Mouse (Mus musculus): ENCODE results near the gene Btg4. TPM values are rescaled to one million over a fixed set of nuclear protein-coding genes. Genes with fewer than 3 reads are reported as not detected.
"Not testable (repeated sequence)": the region's sequence is repeated elsewhere in the genome, so short reads cannot be mapped to it uniquely, and the experiment has no call there.

Gene Btg4
- polyA plus RNA-seq, 1 experiment from 2014 or later: not detected

DNA sequence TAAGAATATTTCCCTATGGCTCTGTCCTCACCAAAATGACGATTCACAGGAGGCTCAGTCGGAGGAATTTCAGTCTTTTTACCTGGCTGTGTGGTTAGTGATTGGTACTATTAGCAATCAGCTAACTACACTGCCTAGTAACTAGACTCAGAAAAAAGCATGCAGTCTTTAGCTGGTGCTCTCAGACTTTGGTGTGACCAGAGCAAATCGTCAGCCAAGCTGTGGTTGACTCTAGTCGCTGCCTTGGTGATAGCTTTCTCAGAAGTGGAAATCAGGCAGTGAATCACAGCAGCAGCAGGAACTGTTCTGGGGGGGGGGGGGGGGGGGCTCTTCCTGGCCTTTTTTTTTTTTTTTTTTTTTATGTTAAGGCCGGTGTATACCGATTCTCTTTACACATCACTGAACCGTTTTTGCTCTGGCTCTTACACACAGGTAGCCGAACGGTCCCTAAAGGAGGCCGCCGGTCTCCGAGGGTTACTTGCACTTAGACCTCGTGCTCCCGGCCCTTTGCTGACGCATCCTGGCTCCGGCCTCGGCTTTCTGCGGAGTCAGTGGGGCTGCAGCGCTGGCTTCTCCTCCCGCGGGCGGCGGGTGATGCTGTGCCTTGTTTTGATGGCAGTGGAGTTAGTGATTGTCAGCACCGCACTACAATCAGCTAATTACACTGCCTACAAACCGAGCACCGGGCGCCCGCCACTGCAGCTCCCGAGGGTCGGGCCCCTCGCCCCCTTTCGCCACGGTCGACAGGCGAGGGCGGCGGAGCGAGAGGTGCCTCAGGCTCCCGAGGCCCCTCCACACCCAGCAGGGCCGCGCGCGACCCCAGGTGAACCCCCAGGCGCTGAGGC lies 42.5 kb downstream of the Btg4 start:
- Histone ChIP-seq H3K4me2 (peak overlapping the region; percentile 100), H3K9me3 (no peaks in the 10 kb centered on the region), H3K4me1 (replicated peaks) (peaks cover 17% of the 10 kb centered on the region), H3K36me3 (no peaks in the 10 kb centered on the region), H3K27me3 (peaks cover 21% of the 10 kb centered on the region), H3K27ac (no peak overlapping the region), H3K4me3 (peak overlapping the region; percentile 66), H3K9ac (peak overlapping the region; percentile 80)
- 2% methylated on average over 42 of the region's 44 CpGs for WGBS
- ATAC-seq (ENCODE audit: low FRiP score): peak; percentile 75

DNA sequence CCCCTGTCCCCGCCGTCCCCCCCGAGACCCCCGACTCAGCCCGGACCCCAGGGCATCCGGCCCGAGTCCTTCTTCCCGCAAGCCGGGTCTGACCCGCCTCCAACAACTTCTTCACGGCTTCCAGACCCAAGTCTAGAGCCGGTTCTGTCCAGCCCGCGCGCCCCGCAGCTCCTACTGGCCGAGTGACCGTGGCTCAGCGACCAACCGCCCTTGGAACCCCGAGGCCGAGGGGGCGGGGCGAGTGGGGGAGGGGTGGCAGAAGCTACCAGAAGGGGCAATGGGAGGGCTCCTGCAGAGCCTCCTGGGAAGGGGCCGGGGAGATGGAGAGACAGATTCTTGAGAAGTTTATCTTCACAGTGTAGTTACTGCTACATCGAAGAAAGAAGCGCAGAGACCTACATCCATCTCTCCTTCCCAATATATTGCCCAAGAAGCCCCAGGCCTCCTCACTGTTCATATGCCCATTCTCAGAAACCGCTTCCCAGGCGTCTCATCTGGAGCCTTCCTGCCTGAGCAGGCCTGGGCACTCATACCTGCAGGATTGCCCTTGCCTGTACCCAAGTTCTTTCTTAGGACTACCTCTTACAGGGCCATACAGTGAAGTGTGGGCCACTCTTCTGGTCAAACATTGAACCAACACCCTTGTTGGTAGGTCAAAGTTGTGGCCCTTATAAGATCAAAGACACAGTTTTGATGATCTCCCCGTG lies 43.3 kb downstream of the Btg4 start:
- ATAC-seq (ENCODE audit: low FRiP score): peak; percentile 76
- Histone ChIP-seq H3K9me3 (no peaks in the 10 kb centered on the region), H3K9ac (peak overlapping the region; percentile 80), H3K4me2 (peak overlapping the region; percentile 100), H3K27me3 (peaks cover 21% of the 10 kb centered on the region), H3K4me1 (replicated peaks) (peaks cover 17% of the 10 kb centered on the region), H3K4me3 (peak overlapping the region; percentile 66), H3K27ac (no peak overlapping the region), H3K36me3 (no peaks in the 10 kb centered on the region)
- 11% methylated on average over 30 of the region's 30 CpGs for WGBS

- no peaks in the 10 kb centered on the region for H3K9me3 ChIP-seq
- H3K27ac ChIP-seq: no peak overlapping the region
- no peak overlapping the region for H3K9ac ChIP-seq
- H3K4me2 ChIP-seq: no peak overlapping the region
- no peaks in the 10 kb centered on the region for H3K36me3 ChIP-seq
- peaks cover 15% of the 10 kb centered on the region for H3K27me3 ChIP-seq
- WGBS: 84% methylated on average over 2 of the region's 2 CpGs
- no peak overlapping the region for H3K4me3 ChIP-seq
- H3K4me1 ChIP-seq (replicated peaks): peaks cover 17% of the 10 kb centered on the region
- ATAC-seq (ENCODE audit: low FRiP score): no peak
Measured at GRCm38 (mm10) chr9:51105751-51106150, 45.0 kb downstream of the Btg4 start.

GRCm38 (mm10) chr9:51114767-51115166 lies 54.1 kb downstream of the Btg4 start:
- Histone ChIP-seq H3K9me3 (no peaks in the 10 kb centered on the region), H3K9ac (no peak overlapping the region), H3K27me3 (no peaks in the 10 kb centered on the region), H3K27ac (no peak overlapping the region), H3K36me3 (no peaks in the 10 kb centered on the region), H3K4me3 (no peak overlapping the region), H3K4me1 (replicated peaks) (no peaks in the 10 kb centered on the region), H3K4me2 (no peak overlapping the region)
- WGBS: 83% methylated on average over 4 of the region's 4 CpGs
- ATAC-seq (ENCODE audit: low FRiP score): no peak

DNA sequence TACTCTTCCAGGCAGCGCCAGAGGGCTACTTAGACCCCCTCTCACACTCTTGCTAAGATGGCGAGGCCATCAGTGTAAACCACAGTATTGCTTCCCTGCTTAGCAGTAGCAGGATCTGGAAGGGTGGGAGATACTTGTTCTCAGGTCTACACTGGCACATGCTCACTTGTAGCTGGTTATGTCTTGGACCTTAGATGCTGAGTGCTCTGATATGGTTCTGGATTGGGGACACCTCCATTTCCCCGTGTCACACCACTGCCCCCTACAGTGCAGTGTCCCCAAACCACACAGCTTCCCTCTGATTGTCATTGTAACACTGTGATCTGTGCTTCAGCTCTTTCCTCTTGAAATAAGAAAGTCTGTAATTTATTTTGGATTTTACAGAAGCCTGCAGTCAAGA lies 76.3 kb downstream of the Btg4 start:
- H3K4me3 ChIP-seq: no peak overlapping the region
- H3K27me3 ChIP-seq: no peaks in the 10 kb centered on the region
- H3K9ac ChIP-seq: no peak overlapping the region
- no peak overlapping the region for H3K4me2 ChIP-seq
- ATAC-seq (ENCODE audit: low FRiP score): no peak
- no peaks in the 10 kb centered on the region for H3K36me3 ChIP-seq
- H3K4me1 ChIP-seq (replicated peaks): no peaks in the 10 kb centered on the region
- H3K9me3 ChIP-seq: no peaks in the 10 kb centered on the region
- 63% methylated on average over 3 of the region's 3 CpGs for WGBS
- H3K27ac ChIP-seq: no peak overlapping the region

- no peaks in the 10 kb centered on the region for H3K4me1 ChIP-seq (replicated peaks)
Measured at GRCm38 (mm10) chr9:51137432-51137831, 76.7 kb downstream of the Btg4 start.

DNA sequence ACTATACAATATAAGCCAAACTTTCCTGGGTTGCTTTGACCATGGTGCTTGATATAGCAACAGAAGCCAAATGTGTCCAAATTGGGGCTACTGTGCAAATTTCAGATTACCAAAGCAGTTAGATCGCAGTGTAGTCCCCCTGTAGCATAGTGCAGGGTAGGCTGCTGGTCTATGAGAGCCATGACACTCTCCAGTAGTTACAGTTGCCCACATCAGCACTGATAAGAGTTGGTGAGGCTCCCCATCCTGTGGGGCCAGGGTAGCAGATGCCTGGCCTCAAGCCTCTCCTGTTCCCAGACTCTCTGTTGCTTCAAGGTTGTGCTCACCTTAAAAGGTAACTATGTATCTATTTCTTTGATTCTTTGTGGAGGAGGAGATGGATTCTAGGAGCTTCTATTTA lies 77.1 kb downstream of the Btg4 start:
- 94% methylated on average over 1 of the region's 1 CpGs for WGBS

More at GRCm38 (mm10) chr9:51137432-51137831, 76.7 kb downstream of the Btg4 start:
- Histone ChIP-seq H3K27me3 (no peaks in the 10 kb centered on the region), H3K4me3 (no peak overlapping the region), H3K4me2 (no peak overlapping the region), H3K27ac (no peak overlapping the region), H3K36me3 (no peaks in the 10 kb centered on the region), H3K9me3 (no peaks in the 10 kb centered on the region), H3K9ac (no peak overlapping the region)
- WGBS: 87% methylated on average over 4 of the region's 4 CpGs
- no peak for ATAC-seq (ENCODE audit: low FRiP score)

DNA sequence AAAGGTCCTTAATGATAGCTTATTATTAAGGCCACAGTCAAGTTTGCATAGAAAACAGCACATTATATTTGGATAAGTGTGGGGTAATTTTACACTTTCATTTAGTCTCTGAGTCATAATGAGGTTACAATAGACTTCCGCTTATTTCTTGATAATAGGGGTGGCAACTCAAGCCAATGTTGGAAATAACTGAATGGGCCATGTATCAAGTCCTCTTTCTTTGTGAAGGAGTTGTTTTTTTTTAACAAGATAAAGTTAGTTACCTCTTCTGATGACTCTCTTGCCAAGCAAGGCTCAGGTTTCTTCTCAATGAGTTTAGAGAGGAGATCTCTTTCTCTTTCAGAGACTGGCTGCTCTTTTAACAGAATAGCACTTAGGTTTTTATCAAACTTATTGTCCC lies 77.6 kb downstream of the Btg4 start:
- Histone ChIP-seq H3K4me2 (no peak overlapping the region), H3K9ac (no peak overlapping the region), H3K4me1 (replicated peaks) (no peaks in the 10 kb centered on the region), H3K27ac (no peak overlapping the region), H3K9me3 (no peaks in the 10 kb centered on the region), H3K4me3 (no peak overlapping the region), H3K36me3 (no peaks in the 10 kb centered on the region), H3K27me3 (no peaks in the 10 kb centered on the region)
- WGBS: 91% methylated on average over 1 of the region's 1 CpGs
- ATAC-seq (ENCODE audit: low FRiP score): no peak

More for the DNA sequence above, 77.1 kb downstream of the Btg4 start:
- H3K4me1 ChIP-seq (replicated peaks): no peaks in the 10 kb centered on the region
- H3K4me3 ChIP-seq: no peak overlapping the region
- no peak overlapping the region for H3K27ac ChIP-seq
- no peak for ATAC-seq (ENCODE audit: low FRiP score)
- no peaks in the 10 kb centered on the region for H3K27me3 ChIP-seq
- no peaks in the 10 kb centered on the region for H3K36me3 ChIP-seq
- no peak overlapping the region for H3K4me2 ChIP-seq
- no peak overlapping the region for H3K9ac ChIP-seq
- H3K9me3 ChIP-seq: no peaks in the 10 kb centered on the region

DNA sequence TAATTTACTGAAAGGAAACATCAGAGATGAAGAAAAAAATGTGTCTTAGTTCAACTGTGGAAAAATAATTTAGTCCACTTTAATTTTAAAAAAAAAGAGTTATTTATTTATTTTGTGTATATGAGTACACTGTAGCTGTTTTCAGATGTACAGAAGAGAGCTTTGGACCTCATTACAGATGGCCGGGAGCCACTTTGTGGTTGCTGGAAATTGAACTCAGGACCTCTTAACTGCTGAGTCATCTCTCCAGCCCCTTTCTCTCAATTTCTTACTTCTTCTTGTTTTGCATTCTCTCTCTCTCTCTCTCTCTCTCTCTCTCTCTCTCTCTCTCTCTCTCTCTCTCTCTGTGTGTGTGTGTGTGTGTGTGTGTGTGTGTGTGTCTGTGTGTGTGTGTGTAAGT lies 78.7 kb downstream of the Btg4 start:
- H3K36me3 ChIP-seq; H3K4me2 ChIP-seq; H3K4me3 ChIP-seq; ATAC-seq (ENCODE audit: low FRiP score); H3K9me3 ChIP-seq; H3K27ac ChIP-seq; H3K4me1 ChIP-seq (replicated peaks); H3K27me3 ChIP-seq; H3K9ac ChIP-seq: not testable (repeated sequence)
- 86% methylated on average over 1 of the region's 1 CpGs for WGBS

GRCm38 (mm10) chr9:51140711-51141110 lies 80.0 kb downstream of the Btg4 start:
- H3K9ac ChIP-seq: no peak overlapping the region
- H3K36me3 ChIP-seq: no peaks in the 10 kb centered on the region
- no peaks in the 10 kb centered on the region for H3K27me3 ChIP-seq
- no peaks in the 10 kb centered on the region for H3K4me1 ChIP-seq (replicated peaks)
- WGBS: 89% methylated on average over 3 of the region's 3 CpGs
- H3K27ac ChIP-seq: no peak overlapping the region
- no peak overlapping the region for H3K4me2 ChIP-seq
- H3K4me3 ChIP-seq: no peak overlapping the region
- H3K9me3 ChIP-seq: no peaks in the 10 kb centered on the region
- no peak for ATAC-seq (ENCODE audit: low FRiP score)

DNA sequence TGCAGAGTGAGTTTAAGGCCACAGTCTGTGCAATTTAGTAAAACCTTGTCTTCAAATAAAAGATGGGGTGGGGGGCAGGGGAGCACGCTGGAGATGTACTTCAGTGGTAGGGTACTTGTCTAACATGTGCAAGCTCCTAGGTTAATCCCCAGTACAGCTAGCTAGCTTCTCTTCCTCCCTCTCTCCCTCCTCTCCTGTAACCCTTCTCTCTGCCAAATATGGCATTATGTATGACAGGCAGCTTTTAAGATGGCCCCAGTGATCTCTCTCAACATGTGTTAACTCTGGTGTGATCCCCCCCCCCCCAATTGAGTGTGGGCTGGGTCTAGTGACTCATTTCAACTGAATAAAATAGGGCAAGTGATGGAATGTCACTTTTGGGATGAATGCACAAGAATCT lies 82.7 kb downstream of the Btg4 start:
- Histone ChIP-seq H3K36me3 (no peaks in the 10 kb centered on the region), H3K4me2 (no peak overlapping the region), H3K9ac (no peak overlapping the region), H3K9me3 (no peaks in the 10 kb centered on the region), H3K4me3 (no peak overlapping the region), H3K27ac (no peak overlapping the region), H3K27me3 (no peaks in the 10 kb centered on the region), H3K4me1 (replicated peaks) (peaks cover 4% of the 10 kb centered on the region)
- no peak for ATAC-seq (ENCODE audit: low FRiP score)
- WGBS: 89% methylated on average over 1 of the region's 1 CpGs

DNA sequence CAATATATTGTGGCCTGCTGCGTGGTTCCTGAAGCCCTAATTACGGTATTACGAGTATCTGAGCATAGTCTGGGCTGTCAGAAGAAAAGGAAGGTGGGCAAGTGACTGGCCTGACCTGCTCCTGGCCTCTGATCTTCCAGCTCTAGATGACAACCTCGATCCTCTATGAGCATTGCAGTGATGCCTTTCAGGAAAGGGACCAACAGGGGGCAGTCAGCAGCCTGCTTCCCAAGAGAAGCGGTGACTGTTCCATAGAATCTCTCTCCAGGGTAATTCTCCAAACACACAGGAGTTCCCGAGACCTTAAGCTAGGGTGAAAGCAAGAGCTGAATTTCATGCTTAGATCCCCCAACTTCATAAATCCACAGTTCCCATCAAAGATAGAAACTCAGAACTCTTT lies 83.5 kb downstream of the Btg4 start:
- no peaks in the 10 kb centered on the region for H3K36me3 ChIP-seq
- no peak for ATAC-seq (ENCODE audit: low FRiP score)
- 76% methylated on average over 6 of the region's 6 CpGs for WGBS

More for the DNA sequence above, 83.5 kb downstream of the Btg4 start:
- Histone ChIP-seq H3K27ac (no peak overlapping the region), H3K4me3 (no peak overlapping the region), H3K9ac (no peak overlapping the region), H3K4me2 (no peak overlapping the region), H3K27me3 (no peaks in the 10 kb centered on the region), H3K9me3 (no peaks in the 10 kb centered on the region), H3K4me1 (replicated peaks) (peaks cover 4% of the 10 kb centered on the region)

All from hindbrain, embryonic 13.5 days (tissue).